ENCODE assay signal across 10 mouse cellular contexts in genomic region chr4:87037592-87037991, GRCm38 (mm10).
DNase-seq lines count a peak whose midpoint lies in the region; ATAC-seq lines count a peak whose summit lies in the region.
"Had no signal": no experiment of that assay in that cellular context is flagged by ENCODE, and none has a peak within 500 bp of the region (broad histone marks: within the 10 kb centered on the region; RNA-seq: fewer than 3 reads in every experiment).

No protein-coding gene starts in this region.

- no peak overlapping the region for H3K27ac ChIP-seq in heart, embryonic 12.5 days (ENCODE audit: poor library complexity, severe bottlenecking)
- H3K27ac ChIP-seq in midbrain, embryonic 11.5 days (ENCODE audit: low read depth, low read length): no peak overlapping the region
- H3K27ac ChIP-seq in midbrain, embryonic 10.5 days (replicated peaks): no peak overlapping the region

- no peaks in the 10 kb centered on the region for H3K9me3 ChIP-seq in heart, embryonic 12.5 days (replicated peaks)
- H3K9me3 ChIP-seq in midbrain, embryonic 11.5 days (ENCODE audit: control insufficient read depth, low read length): no peaks in the 10 kb centered on the region
- H3K9me3 ChIP-seq in midbrain, embryonic 10.5 days (replicated peaks): no peaks in the 10 kb centered on the region

- intact Hi-C loops in heart, postnatal 10 days (cut with DNase I): loop anchor here (5.0 to 10.0 kb wide), 2 partner anchors 187 to 325 kb away; no protein-coding TSS in a partner anchor

- H3K4me2 ChIP-seq in heart, embryonic 12.5 days: no peak overlapping the region
- no peak overlapping the region for H3K4me2 ChIP-seq in midbrain, embryonic 11.5 days

- H3K4me3 ChIP-seq in heart, embryonic 12.5 days: no peak overlapping the region
- H3K4me3 ChIP-seq in midbrain, embryonic 11.5 days (ENCODE audit: low read depth, low read length): no peak overlapping the region
- H3K4me3 ChIP-seq in midbrain, embryonic 10.5 days: no peak overlapping the region

- peak; percentile 19 to 22 for DNase-seq in heart, postnatal 10 days
- DNase-seq in midbrain, embryonic 11.5 days (ENCODE audit: low spot score, missing footprints): no peak
- no peak for DNase-seq in midbrain, embryonic 10.5 days (ENCODE audit: low spot score)
- peak; percentile 55 for DNase-seq in embryo, embryonic 10.5 days (ENCODE audit: low spot score)
- peak; percentile 50 for DNase-seq in retina, embryonic 14.5 days (ENCODE audit: low spot score)
- no peak for DNase-seq in thymus, postnatal 10 days (ENCODE audit: low spot score in 2 of 2)
- DNase-seq: cerebellum, adult 11-12 months; lung, adult 2 months had no signal

- no peaks in the 10 kb centered on the region for H3K4me1 ChIP-seq in heart, embryonic 12.5 days (replicated peaks)
- H3K4me1 ChIP-seq in midbrain, embryonic 11.5 days (ENCODE audit: control insufficient read depth, insufficient read depth, low read length): no peaks in the 10 kb centered on the region
- H3K4me1 ChIP-seq in midbrain, embryonic 10.5 days: peaks cover 7% of the 10 kb centered on the region

- 57% methylated on average over 4 of the region's 4 CpGs for whole genome bisulfite sequencing in heart, embryonic 12.5 days
- WGBS in midbrain, embryonic 11.5 days: 86% methylated on average over 4 of the region's 4 CpGs
- 82% methylated on average over 4 of the region's 4 CpGs for WGBS in midbrain, embryonic 10.5 days

- no peaks in the 10 kb centered on the region for H3K27me3 ChIP-seq in heart, embryonic 12.5 days (replicated peaks)
- H3K27me3 ChIP-seq in midbrain, embryonic 11.5 days (ENCODE audit: control insufficient read depth, insufficient read depth, low read length): no peaks in the 10 kb centered on the region
- H3K27me3 ChIP-seq in midbrain, embryonic 10.5 days (ENCODE audit: low read depth, poor library complexity, severe bottlenecking): no peaks in the 10 kb centered on the region

- ATAC-seq in heart, embryonic 12.5 days (ENCODE audit: insufficient number of reproducible peaks, low FRiP score): no peak
- ATAC-seq in midbrain, embryonic 11.5 days (ENCODE audit: low FRiP score): 0 out of 2 replicates have a peak, but pooled peaks have one; percentile 52
- ATAC-seq in erythroblast, adult 5-6 weeks (replicated peaks; ENCODE audit: low FRiP score, poor library complexity, severe bottlenecking): no peak

- H3K9ac ChIP-seq in heart, embryonic 12.5 days: no peak overlapping the region
- H3K9ac ChIP-seq in midbrain, embryonic 11.5 days (ENCODE audit: low read length): no peak overlapping the region

- no peaks in the 10 kb centered on the region for H3K36me3 ChIP-seq in heart, embryonic 12.5 days
- no peaks in the 10 kb centered on the region for H3K36me3 ChIP-seq in midbrain, embryonic 11.5 days (ENCODE audit: control insufficient read depth, insufficient read depth, low read length)
- H3K36me3 ChIP-seq in midbrain, embryonic 10.5 days: no peaks in the 10 kb centered on the region

Comparison
In these comparisons a context has a peak if more than half of its experiments do, and no peak if none do; other contexts are left out.
1. DNase-seq: peak in heart, postnatal 10 days (2 of 2), embryo, embryonic 10.5 days (single experiment) and retina, embryonic 14.5 days (single experiment); none in midbrain, embryonic 11.5 days (single experiment), midbrain, embryonic 10.5 days (single experiment) and thymus, postnatal 10 days (0 of 2).